Mouse (Mus musculus): ENCODE measurements around the gene Mettl21c. TPM values are rescaled to one million over a fixed set of nuclear protein-coding genes. Genes with fewer than 3 reads are reported as not detected.
"Not testable (repeated sequence)": the region's sequence is repeated elsewhere in the genome, so short reads cannot be mapped to it uniquely, and the experiment has no call there.

Mettl21c gene
- polyA plus RNA-seq (2016; fragmentation: Nextera tagmentation; extraction: Ambion mirVana), result 0.88 and 1.5 TPM in 2 replicates

- Histone ChIP-seq H3K27ac (no peak within 1 kb of the TSS), H3K36me3 (replicated peaks) (no peaks in the 10 kb centered on the region), H3K9me3 (no peaks in the 10 kb centered on the region), H3K4me3 (replicated peaks) (no peak within 1 kb of the TSS), H3K9ac (no peak within 1 kb of the TSS), H3K4me2 (no peak within 1 kb of the TSS), H3K27me3 (no peaks in the 10 kb centered on the region), H3K4me1 (no peaks in the 10 kb centered on the region)
- no peak for ATAC-seq (ENCODE audit: low FRiP score)
Observed at GRCm38 (mm10) chr1:44019934-44020333, at the start of gene Mettl21c. Gene Mettl21c (minus strand): TSS chr1:44020034.

GRCm38 (mm10) chr1:44064625-44065024 is 44.8 kb upstream of the Mettl21c start:
- Histone ChIP-seq H3K4me1 (no peaks in the 10 kb centered on the region), H3K27ac (no peak overlapping the region), H3K36me3 (replicated peaks) (no peaks in the 10 kb centered on the region), H3K4me2 (no peak overlapping the region), H3K9ac (no peak overlapping the region), H3K4me3 (replicated peaks) (no peak overlapping the region), H3K27me3 (no peaks in the 10 kb centered on the region), H3K9me3 (no peaks in the 10 kb centered on the region)
- WGBS, result 0% methylated on average over 1 of the region's 1 CpGs
- no peak for ATAC-seq (ENCODE audit: low FRiP score)

- H3K4me1 ChIP-seq, result no peaks in the 10 kb centered on the region
- H3K4me2 ChIP-seq, result no peak overlapping the region
- WGBS, result 98% methylated on average over 6 of the region's 6 CpGs
- H3K27ac ChIP-seq, result no peak overlapping the region
- H3K27me3 ChIP-seq, result no peaks in the 10 kb centered on the region
- H3K4me3 ChIP-seq (replicated peaks), result no peak overlapping the region
- H3K9me3 ChIP-seq, result no peaks in the 10 kb centered on the region
- no peaks in the 10 kb centered on the region for H3K36me3 ChIP-seq (replicated peaks)
- no peak for ATAC-seq (ENCODE audit: low FRiP score)
- no peak overlapping the region for H3K9ac ChIP-seq
Observed at GRCm38 (mm10) chr1:44063439-44063838, 43.6 kb upstream of the Mettl21c start.

GRCm38 (mm10) chr1:44061836-44062235 is 42.0 kb upstream of the Mettl21c start, which contains the start of gene Gm8251:
Gene Gm8251 (minus strand): TSS chr1:44061936.
- Histone ChIP-seq H3K4me3 (replicated peaks) (no peak within 1 kb of the TSS), H3K4me2 (no peak within 1 kb of the TSS), H3K27ac (no peak within 1 kb of the TSS), H3K4me1 (no peaks in the 10 kb centered on the region), H3K9me3 (no peaks in the 10 kb centered on the region), H3K27me3 (no peaks in the 10 kb centered on the region), H3K9ac (no peak within 1 kb of the TSS), H3K36me3 (replicated peaks) (no peaks in the 10 kb centered on the region)
- ATAC-seq (ENCODE audit: low FRiP score), result no peak
- 89% methylated on average over 2 of the region's 2 CpGs for WGBS

GRCm38 (mm10) chr1:44057805-44058204 is 38.0 kb upstream of the Mettl21c start:
- no peak overlapping the region for H3K4me3 ChIP-seq (replicated peaks)
- no peaks in the 10 kb centered on the region for H3K9me3 ChIP-seq
- ATAC-seq (ENCODE audit: low FRiP score), result no peak
- H3K4me1 ChIP-seq, result no peaks in the 10 kb centered on the region
- H3K4me2 ChIP-seq, result no peak overlapping the region
- H3K36me3 ChIP-seq (replicated peaks), result no peaks in the 10 kb centered on the region
- 87% methylated on average over 3 of the region's 3 CpGs for WGBS
- H3K9ac ChIP-seq, result no peak overlapping the region
- no peaks in the 10 kb centered on the region for H3K27me3 ChIP-seq
- H3K27ac ChIP-seq, result no peak overlapping the region

GRCm38 (mm10) chr1:44046556-44046955 is 26.7 kb upstream of the Mettl21c start:
- H3K4me2 ChIP-seq, result no peak overlapping the region
- H3K9ac ChIP-seq, result no peak overlapping the region
- H3K4me1 ChIP-seq, result 0 out of 2 replicates have a peak, but pooled peaks cover 6% of the 10 kb centered on the region
- no peak for ATAC-seq (ENCODE audit: low FRiP score)
- no peaks in the 10 kb centered on the region for H3K27me3 ChIP-seq
- WGBS, result 88% methylated on average over 2 of the region's 2 CpGs
- H3K4me3 ChIP-seq (replicated peaks), result no peak overlapping the region
- no peaks in the 10 kb centered on the region for H3K9me3 ChIP-seq
- H3K27ac ChIP-seq, result no peak overlapping the region
- H3K36me3 ChIP-seq (replicated peaks), result no peaks in the 10 kb centered on the region

- not testable (repeated sequence) for H3K4me1 ChIP-seq; H3K4me2 ChIP-seq; H3K27ac ChIP-seq; H3K4me3 ChIP-seq (replicated peaks); H3K9me3 ChIP-seq; H3K9ac ChIP-seq; H3K36me3 ChIP-seq (replicated peaks); H3K27me3 ChIP-seq; ATAC-seq (ENCODE audit: low FRiP score)
- WGBS, result 81% methylated on average over 5 of the region's 5 CpGs
Observed at GRCm38 (mm10) chr1:44045689-44046088, 25.9 kb upstream of the Mettl21c start.

GRCm38 (mm10) chr1:44042555-44042915 is 22.7 kb upstream of the Mettl21c start:
- Histone ChIP-seq H3K4me1 (0 out of 2 replicates have a peak, but pooled peaks cover 6% of the 10 kb centered on the region), H3K27me3 (no peaks in the 10 kb centered on the region), H3K9me3 (no peaks in the 10 kb centered on the region), H3K4me2 (peak overlapping the region; percentile 62), H3K4me3 (replicated peaks) (peak overlapping the region; percentile 42), H3K36me3 (replicated peaks) (no peaks in the 10 kb centered on the region), H3K27ac (no peak overlapping the region), H3K9ac (peak overlapping the region; percentile 50)
- 4% methylated on average over 6 of the region's 6 CpGs for WGBS
- ATAC-seq (ENCODE audit: low FRiP score), result peak; percentile 79

GRCm38 (mm10) chr1:44041797-44042554 is 22.1 kb upstream of the Mettl21c start:
- Histone ChIP-seq H3K27ac (no peak overlapping the region), H3K9ac (peak overlapping the region; percentile 50)

GRCm38 (mm10) chr1:44032948-44033347 is 13.1 kb upstream of the Mettl21c start:
- no peaks in the 10 kb centered on the region for H3K36me3 ChIP-seq (replicated peaks)
- H3K4me2 ChIP-seq, result no peak overlapping the region
- H3K27me3 ChIP-seq, result no peaks in the 10 kb centered on the region
- H3K9me3 ChIP-seq, result no peaks in the 10 kb centered on the region
- H3K4me3 ChIP-seq (replicated peaks), result no peak overlapping the region
- H3K9ac ChIP-seq, result no peak overlapping the region
- no peaks in the 10 kb centered on the region for H3K4me1 ChIP-seq
- H3K27ac ChIP-seq, result no peak overlapping the region
- ATAC-seq (ENCODE audit: low FRiP score), result no peak
- WGBS, result 91% methylated on average over 5 of the region's 5 CpGs

More at GRCm38 (mm10) chr1:44041797-44042554, 22.1 kb upstream of the Mettl21c start:
- WGBS, result 2% methylated on average over 17 of the region's 17 CpGs
- no peaks in the 10 kb centered on the region for H3K27me3 ChIP-seq
- 0 out of 2 replicates have a peak, but pooled peaks cover 6% of the 10 kb centered on the region for H3K4me1 ChIP-seq
- no peaks in the 10 kb centered on the region for H3K9me3 ChIP-seq
- peak overlapping the region; percentile 62 for H3K4me2 ChIP-seq
- H3K36me3 ChIP-seq (replicated peaks), result no peaks in the 10 kb centered on the region
- H3K4me3 ChIP-seq (replicated peaks), result peak overlapping the region; percentile 42
- peak; percentile 87 for ATAC-seq (ENCODE audit: low FRiP score)

GRCm38 (mm10) chr1:44032213-44032612 is 12.4 kb upstream of the Mettl21c start:
- no peak for ATAC-seq (ENCODE audit: low FRiP score)

GRCm38 (mm10) chr1:44027651-44028050 is 7.8 kb upstream of the Mettl21c start:
- Histone ChIP-seq H3K27ac (no peak overlapping the region), H3K9me3 (no peaks in the 10 kb centered on the region), H3K27me3 (no peaks in the 10 kb centered on the region), H3K4me2 (no peak overlapping the region), H3K9ac (no peak overlapping the region), H3K4me1 (no peaks in the 10 kb centered on the region), H3K36me3 (replicated peaks) (no peaks in the 10 kb centered on the region), H3K4me3 (replicated peaks) (no peak overlapping the region)
- WGBS, result 89% methylated on average over 1 of the region's 1 CpGs
- ATAC-seq (ENCODE audit: low FRiP score), result no peak

More at GRCm38 (mm10) chr1:44032213-44032612, 12.4 kb upstream of the Mettl21c start:
- Histone ChIP-seq H3K9me3 (no peaks in the 10 kb centered on the region), H3K36me3 (replicated peaks) (no peaks in the 10 kb centered on the region), H3K4me2 (no peak overlapping the region), H3K4me1 (no peaks in the 10 kb centered on the region), H3K27me3 (no peaks in the 10 kb centered on the region), H3K27ac (no peak overlapping the region), H3K9ac (no peak overlapping the region), H3K4me3 (replicated peaks) (no peak overlapping the region)
- 80% methylated on average over 2 of the region's 2 CpGs for WGBS

- Histone ChIP-seq H3K4me1 (no peaks in the 10 kb centered on the region), H3K4me3 (replicated peaks) (no peak overlapping the region), H3K9me3 (no peaks in the 10 kb centered on the region), H3K9ac (no peak overlapping the region), H3K4me2 (no peak overlapping the region), H3K36me3 (replicated peaks) (no peaks in the 10 kb centered on the region), H3K27me3 (no peaks in the 10 kb centered on the region), H3K27ac (no peak overlapping the region)
- 95% methylated on average over 1 of the region's 1 CpGs for WGBS
- no peak for ATAC-seq (ENCODE audit: low FRiP score)
Observed at GRCm38 (mm10) chr1:44022656-44023055, 2.8 kb upstream of the Mettl21c start.

All from forebrain, embryonic 12.5 days (tissue).